Mouse (Mus musculus) E14TG2a.4 (cell line): ENCODE results near the gene Bbx.

Source experiments
- CTCF ChIP-seq: conservative IDR thresholded peaks from 2 replicates; pipeline ENCODE4 v1.5.1; 2014; ENCODE audit warnings: low read length
- POU5F1 ChIP-seq: IDR thresholded peaks from 2 replicates; pipeline ENCODE4 v1.6.1; 2014; ENCODE audit warnings: low read length, borderline replicate concordance

DNA sequence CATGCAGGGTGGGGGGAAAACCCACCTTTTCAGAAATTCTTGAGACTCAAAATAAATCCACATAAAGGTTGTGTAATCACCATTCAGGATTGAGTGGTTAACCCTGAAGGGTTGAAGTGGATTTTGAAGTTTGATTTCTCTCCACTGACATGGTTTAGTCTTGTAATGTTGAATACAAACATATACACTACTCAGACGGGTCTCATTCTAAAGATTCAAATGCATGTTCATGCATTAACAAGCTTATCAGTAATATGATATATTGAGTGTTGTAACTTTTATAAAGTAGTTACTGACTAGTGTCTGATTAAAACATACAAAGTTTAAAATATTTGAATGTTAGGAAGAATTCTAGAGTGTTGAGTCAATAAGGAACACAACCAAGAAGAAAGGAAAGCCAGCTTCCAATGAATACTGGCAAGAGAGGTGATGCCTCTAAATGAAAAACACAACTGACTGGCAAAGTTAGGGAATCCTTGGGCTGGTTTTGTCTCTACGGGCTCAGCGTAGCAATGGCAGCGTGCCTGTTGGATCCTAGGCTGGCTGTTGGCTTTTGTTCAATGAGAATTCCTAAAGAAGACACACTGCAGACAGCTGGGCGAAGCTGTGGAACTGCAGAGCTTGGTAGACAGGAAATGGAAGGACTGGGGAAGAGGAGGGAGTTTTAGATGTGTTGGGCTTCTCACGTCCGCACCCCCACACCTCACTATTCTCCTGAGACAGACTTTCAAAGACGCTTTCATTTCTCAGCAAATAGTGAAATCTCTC, 211.3 kb downstream of the Bbx start:
- no peak for TF ChIP-seq CTCF
- TF ChIP-seq POU5F1, result no peak
